Mouse (Mus musculus): ENCODE measurements around the gene Ahsg.
"Not testable (repeated sequence)": the region's sequence is repeated elsewhere in the genome, so short reads cannot be mapped to it uniquely, and the experiment has no call there.

The Ahsg gene

GRCm38 (mm10) chr16:22941825-22942476 lies 50.9 kb downstream of the Ahsg start:
- DNase-seq = not testable (repeated sequence)

GRCm38 (mm10) chr16:22947371-22947770 lies 56.3 kb downstream of the Ahsg start:
- DNase-seq = no peak
